Mouse (Mus musculus): ENCODE measurements at regions not wholly inside any gene's neighbourhood (a gene's known extent, or its start where the extent isn't known, plus 50 kb on each side); places are given as distances from the start of the nearest gene placed in this dataset.

- Histone ChIP-seq H3K4me3 (ENCODE audit: low read depth, low read length) (no peak overlapping the region), H3K27ac (ENCODE audit: insufficient read depth, low read length) (no peak overlapping the region), H3K9me3 (replicated peaks; ENCODE audit: control insufficient read depth, insufficient read depth, low read length, poor library complexity, severe bottlenecking) (no peaks in the 10 kb centered on the region), H3K27me3 (ENCODE audit: control insufficient read depth, insufficient read depth, low read length, poor library complexity, severe bottlenecking) (no peaks in the 10 kb centered on the region), H3K4me1 (ENCODE audit: control insufficient read depth, insufficient read depth, low read length) (no peaks in the 10 kb centered on the region), H3K36me3 (ENCODE audit: control insufficient read depth, insufficient read depth, low read length, poor library complexity, severe bottlenecking) (no peaks in the 10 kb centered on the region), H3K9ac (ENCODE audit: low read depth, poor library complexity, severe bottlenecking) (no peak overlapping the region)
- TF ChIP-seq CTCF (IDR thresholded peaks at IDR 0.05; ENCODE audit: low read depth, low read length) (no peak), EP300 (IDR thresholded peaks at IDR 0.05; ENCODE audit: insufficient read depth, low read depth, low read length) (no peak), POLR2A (IDR thresholded peaks at IDR 0.05; ENCODE audit: insufficient read depth, low read length) (no peak)
These were observed 162.3 kb downstream of the Dhx35 start for GRCm38 (mm10) chr2:158956888-158957287.

GRCm38 (mm10) chr2:158965003-158965665 is 170.5 kb downstream of the Dhx35 start:
- Histone ChIP-seq H3K27ac (ENCODE audit: insufficient read depth, low read length) (no peak overlapping the region), H3K9me3 (replicated peaks; ENCODE audit: control insufficient read depth, insufficient read depth, low read length, poor library complexity, severe bottlenecking) (no peaks in the 10 kb centered on the region), H3K4me3 (ENCODE audit: low read depth, low read length) (no peak overlapping the region), H3K27me3 (ENCODE audit: control insufficient read depth, insufficient read depth, low read length, poor library complexity, severe bottlenecking) (no peaks in the 10 kb centered on the region), H3K36me3 (ENCODE audit: control insufficient read depth, insufficient read depth, low read length, poor library complexity, severe bottlenecking) (no peaks in the 10 kb centered on the region), H3K4me1 (ENCODE audit: control insufficient read depth, insufficient read depth, low read length) (no peaks in the 10 kb centered on the region), H3K9ac (ENCODE audit: low read depth, poor library complexity, severe bottlenecking) (no peak overlapping the region)
- TF ChIP-seq CTCF (IDR thresholded peaks at IDR 0.05; ENCODE audit: low read depth, low read length), result no peak

GRCm38 (mm10) chr2:158972178-158972577 is 177.6 kb downstream of the Dhx35 start:
- Histone ChIP-seq H3K27ac (ENCODE audit: insufficient read depth, low read length) (no peak overlapping the region), H3K4me3 (ENCODE audit: low read depth, low read length) (no peak overlapping the region), H3K9ac (ENCODE audit: low read depth, poor library complexity, severe bottlenecking) (no peak overlapping the region), H3K9me3 (replicated peaks; ENCODE audit: control insufficient read depth, insufficient read depth, low read length, poor library complexity, severe bottlenecking) (no peaks in the 10 kb centered on the region), H3K27me3 (ENCODE audit: control insufficient read depth, insufficient read depth, low read length, poor library complexity, severe bottlenecking) (no peaks in the 10 kb centered on the region), H3K4me1 (ENCODE audit: control insufficient read depth, insufficient read depth, low read length) (no peaks in the 10 kb centered on the region), H3K36me3 (ENCODE audit: control insufficient read depth, insufficient read depth, low read length, poor library complexity, severe bottlenecking) (no peaks in the 10 kb centered on the region)
- TF ChIP-seq CTCF (IDR thresholded peaks at IDR 0.05; ENCODE audit: low read depth, low read length) (no peak), EP300 (IDR thresholded peaks at IDR 0.05; ENCODE audit: insufficient read depth, low read depth, low read length) (no peak), POLR2A (IDR thresholded peaks at IDR 0.05; ENCODE audit: insufficient read depth, low read length) (no peak)

- no peaks in the 10 kb centered on the region for H3K4me1 ChIP-seq (ENCODE audit: control insufficient read depth, insufficient read depth, low read length)
- TF ChIP-seq EP300 (IDR thresholded peaks at IDR 0.05; ENCODE audit: insufficient read depth, low read depth, low read length) (no peak), CTCF (IDR thresholded peaks at IDR 0.05; ENCODE audit: low read depth, low read length) (no peak), POLR2A (IDR thresholded peaks at IDR 0.05; ENCODE audit: insufficient read depth, low read length) (no peak)
- H3K27ac ChIP-seq (ENCODE audit: insufficient read depth, low read length), result no peak overlapping the region
- H3K9ac ChIP-seq (ENCODE audit: low read depth, poor library complexity, severe bottlenecking), result no peak overlapping the region
- no peaks in the 10 kb centered on the region for H3K27me3 ChIP-seq (ENCODE audit: control insufficient read depth, insufficient read depth, low read length, poor library complexity, severe bottlenecking)
- H3K36me3 ChIP-seq (ENCODE audit: control insufficient read depth, insufficient read depth, low read length, poor library complexity, severe bottlenecking), result no peaks in the 10 kb centered on the region
- H3K4me3 ChIP-seq (ENCODE audit: low read depth, low read length), result no peak overlapping the region
- no peaks in the 10 kb centered on the region for H3K9me3 ChIP-seq (replicated peaks; ENCODE audit: control insufficient read depth, insufficient read depth, low read length, poor library complexity, severe bottlenecking)
These were observed 191.0 kb downstream of the Dhx35 start for GRCm38 (mm10) chr2:158985529-158986148.

- TF ChIP-seq CTCF (IDR thresholded peaks at IDR 0.05; ENCODE audit: low read depth, low read length), result no peak
- TF ChIP-seq EP300 (IDR thresholded peaks at IDR 0.05; ENCODE audit: insufficient read depth, low read depth, low read length), result no peak
- TF ChIP-seq POLR2A (IDR thresholded peaks at IDR 0.05; ENCODE audit: insufficient read depth, low read length), result no peak
- Histone ChIP-seq H3K36me3 (ENCODE audit: control insufficient read depth, insufficient read depth, low read length, poor library complexity, severe bottlenecking) (no peaks in the 10 kb centered on the region), H3K4me3 (ENCODE audit: low read depth, low read length) (no peak overlapping the region), H3K27me3 (ENCODE audit: control insufficient read depth, insufficient read depth, low read length, poor library complexity, severe bottlenecking) (no peaks in the 10 kb centered on the region), H3K9me3 (replicated peaks; ENCODE audit: control insufficient read depth, insufficient read depth, low read length, poor library complexity, severe bottlenecking) (no peaks in the 10 kb centered on the region), H3K27ac (ENCODE audit: insufficient read depth, low read length) (no peak overlapping the region), H3K9ac (ENCODE audit: low read depth, poor library complexity, severe bottlenecking) (no peak overlapping the region), H3K4me1 (ENCODE audit: control insufficient read depth, insufficient read depth, low read length) (no peaks in the 10 kb centered on the region)
These were observed 208.0 kb downstream of the Dhx35 start for GRCm38 (mm10) chr2:159002481-159003186.

GRCm38 (mm10) chr2:159003187-159003497 is 208.5 kb downstream of the Dhx35 start:
- Histone ChIP-seq H3K27ac (ENCODE audit: insufficient read depth, low read length) (no peak overlapping the region), H3K36me3 (ENCODE audit: control insufficient read depth, insufficient read depth, low read length, poor library complexity, severe bottlenecking) (no peaks in the 10 kb centered on the region), H3K9ac (ENCODE audit: low read depth, poor library complexity, severe bottlenecking) (no peak overlapping the region), H3K4me1 (ENCODE audit: control insufficient read depth, insufficient read depth, low read length) (no peaks in the 10 kb centered on the region), H3K27me3 (ENCODE audit: control insufficient read depth, insufficient read depth, low read length, poor library complexity, severe bottlenecking) (no peaks in the 10 kb centered on the region), H3K4me3 (ENCODE audit: low read depth, low read length) (no peak overlapping the region), H3K9me3 (replicated peaks; ENCODE audit: control insufficient read depth, insufficient read depth, low read length, poor library complexity, severe bottlenecking) (no peaks in the 10 kb centered on the region)
- no peak for TF ChIP-seq CTCF (IDR thresholded peaks at IDR 0.05; ENCODE audit: low read depth, low read length)
- no peak for TF ChIP-seq EP300 (IDR thresholded peaks at IDR 0.05; ENCODE audit: insufficient read depth, low read depth, low read length)
- TF ChIP-seq POLR2A (IDR thresholded peaks at IDR 0.05; ENCODE audit: insufficient read depth, low read length), result no peak

All from ES-Bruce4 (cell line).